Mouse (Mus musculus): ENCODE results near the gene Klf12.

The Klf12 gene

DNA sequence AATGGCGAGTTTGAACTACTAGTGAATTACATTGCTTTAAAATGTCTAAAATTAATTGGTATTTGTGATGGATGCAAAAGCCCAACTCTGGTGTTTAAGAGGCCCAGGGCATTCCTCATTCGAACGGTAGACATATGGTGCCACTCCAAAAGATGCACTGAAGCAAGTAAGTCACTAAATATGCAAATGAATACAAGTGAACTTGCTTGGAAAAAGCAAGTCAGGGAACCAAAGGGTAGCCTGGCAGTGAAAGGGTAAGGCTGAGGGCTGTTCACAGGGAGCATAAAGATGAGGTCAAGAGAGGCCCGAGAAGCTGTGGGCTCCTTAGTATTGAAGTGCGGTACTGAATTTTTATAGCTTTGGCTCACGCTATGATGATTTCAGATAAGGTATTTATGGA, 242.7 kb downstream of the Klf12 start:
- no peak for DNase-seq (ENCODE audit: low spot score)

DNA sequence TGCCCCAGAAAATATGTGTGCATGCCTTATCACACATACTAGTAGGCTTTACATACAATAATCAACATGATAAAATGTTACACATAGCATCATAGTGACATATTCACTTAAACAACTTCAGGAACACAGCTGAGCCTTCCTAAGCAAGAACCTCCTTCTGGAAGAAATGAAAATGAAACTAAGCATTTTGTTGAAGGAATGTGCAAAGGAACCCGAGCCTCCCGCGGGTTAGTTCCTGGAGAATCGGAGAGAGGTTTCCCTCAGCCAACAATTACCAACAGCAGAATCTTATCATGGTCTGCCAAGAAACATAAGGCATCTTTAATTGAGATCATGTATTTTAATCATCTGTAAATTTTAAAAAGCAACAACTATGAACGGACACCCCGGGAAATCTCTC, 257.8 kb downstream of the Klf12 start:
- no peak for DNase-seq (ENCODE audit: low spot score)

GRCm38 (mm10) chr14:100017219-100017618, 267.3 kb downstream of the Klf12 start:
- no peak for DNase-seq (ENCODE audit: low spot score)

DNA sequence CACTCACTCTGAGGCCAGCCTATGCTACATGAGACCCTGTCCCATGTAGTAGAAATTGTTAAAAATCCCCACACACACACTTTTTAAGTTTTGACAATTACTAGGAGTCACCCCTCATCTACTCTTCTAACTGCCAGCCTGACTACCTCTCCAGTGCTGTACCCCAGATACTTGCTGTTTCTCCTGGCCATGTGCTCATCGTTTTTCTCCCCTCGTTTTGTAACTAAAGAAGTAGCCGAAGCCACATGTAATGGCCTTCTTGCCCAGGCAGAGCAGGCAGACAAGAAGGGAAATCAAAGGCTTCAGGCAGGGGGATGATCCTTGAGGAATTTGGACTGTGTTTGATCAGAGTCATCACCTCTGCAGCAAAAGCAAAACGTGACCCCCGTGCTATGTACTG, 274.0 kb downstream of the Klf12 start:
- DNase-seq (ENCODE audit: low spot score), result no peak

DNA sequence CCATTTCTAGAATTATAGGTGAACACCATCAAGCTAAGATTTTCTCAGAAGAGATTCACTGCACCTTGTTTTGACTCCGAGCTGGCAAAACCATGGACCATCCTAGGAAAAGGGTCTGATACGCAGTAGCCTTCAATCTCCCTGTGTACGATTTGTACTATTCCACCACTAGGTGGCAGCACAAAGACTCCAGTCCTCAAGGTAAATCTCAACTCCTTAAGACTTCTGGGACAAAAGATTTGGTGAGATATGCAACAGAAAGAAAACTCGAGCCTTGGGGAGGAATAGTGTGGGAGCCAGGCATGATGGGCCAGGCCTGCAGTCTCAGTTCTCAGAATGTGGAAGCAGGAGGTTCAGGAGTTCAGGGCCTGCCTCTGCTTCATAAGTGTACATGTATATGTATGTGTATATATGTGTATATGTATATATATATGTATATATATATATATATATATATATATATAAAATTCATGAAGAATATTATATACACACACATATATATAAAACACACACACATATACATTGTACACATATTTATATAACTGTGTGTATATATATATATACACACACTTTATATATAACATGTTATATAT, 274.6 kb downstream of the Klf12 start:
- DNase-seq (ENCODE audit: low spot score), result no peak

- DNase-seq (ENCODE audit: low spot score), result no peak
These were observed 301.0 kb downstream of the Klf12 start for GRCm38 (mm10) chr14:99983510-99983909.

DNA sequence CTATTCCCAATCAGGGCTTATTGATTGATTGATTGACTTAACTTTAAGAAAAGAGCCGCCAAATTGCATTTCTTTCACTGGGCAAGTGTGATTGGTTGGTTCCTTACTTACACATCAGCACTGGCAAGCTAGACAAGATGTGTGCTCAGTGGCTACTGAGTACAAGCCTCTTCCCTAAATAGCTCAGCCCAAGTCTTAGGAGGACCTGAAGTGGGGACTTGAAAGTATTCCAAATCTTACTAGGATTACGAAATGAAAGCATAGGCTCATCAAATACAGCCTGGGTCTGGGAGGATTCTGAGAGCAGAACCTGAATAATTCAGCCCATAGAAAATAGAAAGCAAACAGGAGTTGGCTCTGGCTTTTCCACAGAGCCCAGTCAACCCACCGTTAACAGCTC, 303.3 kb downstream of the Klf12 start:
- DNase-seq (ENCODE audit: low spot score), result no peak

GRCm38 (mm10) chr14:99967920-99968319, 316.6 kb downstream of the Klf12 start:
- no peak for DNase-seq (ENCODE audit: low spot score)

GRCm38 (mm10) chr14:99960500-99961229, 323.8 kb downstream of the Klf12 start:
- no peak for DNase-seq (ENCODE audit: low spot score)

DNA sequence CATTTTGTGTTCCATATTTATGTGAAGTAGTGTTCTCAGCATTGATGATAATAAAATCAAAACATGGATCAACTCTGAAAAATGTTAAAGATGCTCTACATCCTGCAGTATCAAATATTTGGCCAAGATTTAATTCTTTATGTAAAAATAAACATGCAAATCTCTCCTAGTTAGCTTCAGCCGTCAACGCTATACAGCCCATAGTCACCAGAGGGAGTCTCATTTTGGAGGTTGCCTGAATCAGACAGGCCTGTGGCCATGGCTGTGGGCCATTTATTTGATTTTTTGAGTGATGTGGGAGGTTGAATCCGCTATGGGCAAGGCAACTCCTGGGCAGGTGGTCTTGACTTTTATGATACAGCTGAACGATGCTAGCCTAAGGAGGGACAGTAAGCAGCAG, 329.3 kb downstream of the Klf12 start:
- DNase-seq (ENCODE audit: low spot score), result no peak

- no peak for DNase-seq (ENCODE audit: low spot score)
These were observed 340.0 kb downstream of the Klf12 start for GRCm38 (mm10) chr14:99944221-99945108.

DNA sequence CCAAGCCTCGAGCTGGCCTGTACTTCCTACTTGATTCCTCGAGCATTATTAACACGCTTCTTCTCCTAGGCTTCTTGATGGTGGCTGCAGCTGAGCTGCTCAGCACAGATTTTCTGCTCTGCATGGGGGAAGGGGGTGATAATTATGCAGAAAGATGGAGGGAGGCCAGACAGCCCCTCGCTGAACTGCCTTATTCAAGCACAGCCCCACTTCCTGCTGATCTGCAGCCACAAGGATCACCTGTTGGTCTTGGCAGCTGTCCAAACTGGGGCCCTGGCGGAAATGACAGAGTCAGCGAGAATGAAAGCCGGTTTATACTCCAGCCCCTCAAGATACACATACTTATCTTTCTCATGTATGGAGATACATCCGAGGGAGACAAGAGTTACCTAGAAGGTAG, 341.3 kb downstream of the Klf12 start:
- DNase-seq (ENCODE audit: low spot score), result no peak

DNA sequence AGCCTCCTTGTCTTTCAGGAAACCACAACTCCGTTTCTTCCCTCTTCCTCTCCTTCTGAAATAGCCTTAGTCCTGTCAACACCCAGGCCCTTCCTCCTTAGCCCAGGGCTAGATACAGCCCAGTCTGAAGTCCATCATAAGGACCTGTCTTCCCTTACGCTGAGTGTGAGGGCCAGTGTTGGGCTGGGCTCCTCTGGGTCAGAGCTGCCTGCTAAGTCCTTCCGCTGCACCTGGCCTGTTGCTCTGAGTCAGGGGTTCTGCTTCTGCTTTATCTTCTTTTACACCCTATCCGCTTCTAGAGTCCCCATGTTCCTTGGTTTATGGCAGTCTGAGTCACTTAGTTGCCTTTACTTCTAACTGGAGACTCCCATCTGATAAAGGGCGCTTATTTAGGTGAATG, 351.0 kb downstream of the Klf12 start:
- no peak for DNase-seq (ENCODE audit: low spot score)

DNA sequence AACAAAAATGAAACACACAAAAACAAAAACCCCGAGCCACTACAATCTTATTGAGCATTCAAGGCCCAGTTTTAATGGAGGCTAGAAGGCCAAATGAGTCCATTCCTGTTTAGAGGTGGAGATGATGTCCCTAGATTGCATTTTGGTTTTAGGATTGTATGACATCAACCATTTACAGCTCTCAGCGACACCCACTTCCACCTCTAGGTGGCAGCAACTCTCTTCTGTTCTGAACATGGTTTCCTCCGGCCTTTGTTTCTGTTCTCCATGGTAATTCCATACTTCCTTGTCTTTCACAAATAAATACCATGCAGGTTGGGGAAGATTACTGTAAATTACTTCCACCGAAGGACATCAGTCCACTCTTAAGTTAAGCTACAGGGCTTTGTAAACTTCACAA, 352.6 kb downstream of the Klf12 start:
- no peak for DNase-seq (ENCODE audit: low spot score)

GRCm38 (mm10) chr14:99911912-99912311, 372.6 kb downstream of the Klf12 start:
- no peak for DNase-seq (ENCODE audit: low spot score)

- no peak for DNase-seq (ENCODE audit: low spot score)
These were observed 373.6 kb downstream of the Klf12 start for GRCm38 (mm10) chr14:99910876-99911275.

- no peak for DNase-seq (ENCODE audit: low spot score)
These were observed 383.6 kb downstream of the Klf12 start for GRCm38 (mm10) chr14:99900902-99901301.

- DNase-seq (ENCODE audit: low spot score), result no peak
These were observed 385.6 kb downstream of the Klf12 start for GRCm38 (mm10) chr14:99898861-99899260.

GRCm38 (mm10) chr14:99894708-99895383, 389.6 kb downstream of the Klf12 start:
- DNase-seq (ENCODE audit: low spot score), result peak; percentile 11

GRCm38 (mm10) chr14:99894062-99894461, 390.4 kb downstream of the Klf12 start:
- no peak for DNase-seq (ENCODE audit: low spot score)

DNA sequence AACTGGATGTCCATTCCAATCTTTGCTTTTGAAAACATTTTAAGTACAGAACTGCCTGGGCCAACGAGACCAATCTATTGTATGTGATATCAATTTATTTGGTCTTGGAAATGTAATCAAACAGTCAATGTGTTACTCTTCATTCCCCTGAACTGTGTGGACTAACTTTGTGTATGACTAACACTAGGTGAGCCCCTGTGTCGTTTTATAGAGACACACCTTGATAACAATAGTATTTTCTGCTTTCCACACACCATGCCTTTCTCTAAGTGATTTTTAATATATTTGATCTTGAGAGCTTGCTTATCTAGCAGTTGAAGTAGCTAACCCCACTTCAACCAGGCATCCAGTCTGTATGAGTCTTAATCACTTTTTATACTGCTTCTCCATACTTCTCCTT, 398.0 kb downstream of the Klf12 start:
- no peak for DNase-seq (ENCODE audit: low spot score)

GRCm38 (mm10) chr14:99885562-99885961, 398.9 kb downstream of the Klf12 start:
- no peak for DNase-seq (ENCODE audit: low spot score)
